Mouse (Mus musculus): ENCODE results near the gene Agap3.

The Agap3 gene

DNA sequence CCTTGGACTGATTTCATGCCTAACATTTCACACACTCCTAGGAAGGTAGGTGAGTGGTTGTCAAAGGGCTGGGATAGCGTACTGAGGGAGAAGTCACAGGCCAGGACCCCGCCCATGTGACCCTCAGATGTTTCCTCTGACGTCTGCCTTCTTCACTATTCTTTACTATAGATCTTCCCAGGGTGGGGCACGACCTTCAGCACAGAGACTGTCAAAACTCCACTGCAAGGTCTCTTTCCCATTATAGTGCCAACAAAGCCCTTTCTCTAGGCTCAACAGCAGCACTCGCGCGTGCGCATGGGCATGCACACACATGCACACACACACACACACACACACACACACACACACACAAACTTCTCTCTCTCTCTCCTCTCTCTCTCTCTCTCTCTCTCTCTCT, 71.8 kb downstream of the Agap3 start:
- DNase-seq (ENCODE audit: low spot score), result no peak

- no peak for DNase-seq (ENCODE audit: low spot score)
Measured at GRCm38 (mm10) chr5:24524522-24524921, 72.5 kb downstream of the Agap3 start.

DNA sequence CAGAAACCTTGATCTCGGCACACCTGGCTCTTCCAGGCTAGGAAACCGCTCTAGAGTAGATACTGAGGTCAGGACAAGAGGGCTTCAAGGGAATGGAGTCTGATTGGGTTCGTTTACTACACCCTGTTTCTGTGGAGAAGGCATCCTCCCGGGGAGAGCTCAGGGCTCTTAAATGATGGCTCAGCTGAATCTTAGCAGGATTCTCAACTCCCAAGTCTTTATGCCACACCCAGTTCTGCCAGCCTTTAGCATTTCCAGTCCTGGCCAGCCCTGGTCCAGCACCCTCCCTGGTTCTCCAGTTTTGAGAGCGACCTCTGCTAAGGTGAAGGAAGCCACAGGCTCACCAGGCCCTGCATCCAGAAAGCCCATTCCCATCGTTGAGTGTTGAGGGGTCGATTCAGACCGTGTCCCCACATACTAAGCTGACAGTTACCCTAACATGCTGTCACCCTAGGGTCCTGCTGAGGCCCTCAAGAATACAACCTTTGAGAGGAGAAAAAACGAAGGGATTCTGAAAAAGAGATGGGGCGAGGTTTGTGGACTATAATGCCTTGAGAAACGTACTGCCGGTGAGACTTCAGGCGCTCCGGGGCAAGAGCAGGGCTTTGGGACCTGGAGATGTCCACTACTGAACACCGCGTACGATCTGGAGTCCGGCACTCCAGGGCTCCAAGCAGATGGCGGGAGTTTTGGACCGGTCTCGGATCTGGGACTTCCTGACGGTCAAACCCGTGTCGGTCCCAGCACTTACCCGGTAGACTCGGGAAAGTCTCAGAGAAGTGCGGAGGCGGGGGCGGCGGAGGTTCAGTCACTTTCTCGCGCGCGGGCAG, 73.6 kb downstream of the Agap3 start:
- DNase-seq (ENCODE audit: low spot score), result no peak

GRCm38 (mm10) chr5:24526190-24526888, 74.4 kb downstream of the Agap3 start:
- DNase-seq (ENCODE audit: low spot score), result peak; percentile 45

DNA sequence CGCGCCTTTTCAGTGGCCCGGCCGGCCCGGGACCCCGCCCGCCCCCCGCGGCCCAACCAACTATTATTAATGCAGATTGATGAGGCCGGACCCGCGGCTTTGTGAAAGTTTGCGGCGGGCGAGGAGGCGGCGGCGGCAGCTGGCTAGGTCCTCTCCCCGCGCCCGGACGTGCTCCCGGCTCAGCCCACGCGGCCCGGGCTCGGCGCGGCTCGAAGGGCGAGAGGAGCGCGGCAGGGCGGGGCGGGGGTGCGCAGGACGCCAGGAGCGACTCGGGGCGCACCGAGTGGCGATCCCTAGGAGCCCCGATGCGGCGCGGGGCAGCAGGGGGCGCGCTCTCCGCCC, 74.9 kb downstream of the Agap3 start, which contains the start of gene Gbx1:
TSS of gene Gbx1 (minus strand) at position 314 of the 342 bp plus-strand sequence.
- DNase-seq (ENCODE audit: low spot score), result no peak

DNA sequence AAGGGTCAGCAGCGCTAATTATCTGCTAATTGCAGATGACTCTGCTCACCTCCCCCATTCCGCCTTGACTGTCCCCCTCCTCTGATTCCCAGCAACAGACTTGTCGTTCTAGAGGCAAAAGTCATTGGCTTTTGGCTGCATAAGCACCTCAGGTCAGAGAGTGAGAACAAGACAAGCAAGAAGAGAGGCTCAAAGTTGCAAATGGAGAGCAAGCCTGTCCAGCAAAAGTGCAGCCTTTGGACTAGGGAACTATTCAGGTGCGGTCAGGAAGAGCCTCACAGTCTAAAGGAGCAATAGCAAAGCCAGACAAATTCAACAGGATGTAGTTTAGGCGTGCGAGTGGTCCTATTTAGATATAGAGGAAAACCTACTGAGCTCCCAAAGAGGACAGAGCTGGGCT, 75.8 kb downstream of the Agap3 start:
- no peak for DNase-seq (ENCODE audit: low spot score)

- peak; percentile 96 for DNase-seq (ENCODE audit: low spot score)
Measured at GRCm38 (mm10) chr5:24530042-24530689, 78.2 kb downstream of the Agap3 start.

- DNase-seq (ENCODE audit: low spot score), result no peak
Measured at GRCm38 (mm10) chr5:24533391-24533790, 81.4 kb downstream of the Agap3 start.

GRCm38 (mm10) chr5:24534292-24534691, 82.3 kb downstream of the Agap3 start:
- DNase-seq (ENCODE audit: low spot score), result no peak

DNA sequence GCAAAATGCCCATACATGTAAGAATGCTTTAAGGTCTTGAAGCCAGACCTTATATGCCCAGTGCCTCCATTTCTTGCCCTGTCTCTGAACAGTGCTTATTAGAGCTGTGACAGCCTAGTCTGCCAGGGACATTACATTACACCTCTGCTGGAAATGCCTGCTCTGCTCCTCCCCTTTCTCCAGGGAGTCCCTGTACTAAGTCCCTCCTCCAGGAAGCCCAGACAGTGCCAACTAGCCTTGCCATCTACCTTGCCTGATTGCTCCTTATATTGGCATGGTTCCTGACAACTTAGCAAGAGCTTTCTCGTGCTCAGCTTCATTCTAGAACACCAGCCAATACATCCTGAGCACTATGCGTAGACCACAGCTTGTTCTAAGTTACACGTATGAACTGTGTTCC, 83.8 kb downstream of the Agap3 start:
- DNase-seq (ENCODE audit: low spot score), result no peak

- no peak for DNase-seq (ENCODE audit: low spot score)
Measured at GRCm38 (mm10) chr5:24536511-24536910, 84.5 kb downstream of the Agap3 start.

DNA sequence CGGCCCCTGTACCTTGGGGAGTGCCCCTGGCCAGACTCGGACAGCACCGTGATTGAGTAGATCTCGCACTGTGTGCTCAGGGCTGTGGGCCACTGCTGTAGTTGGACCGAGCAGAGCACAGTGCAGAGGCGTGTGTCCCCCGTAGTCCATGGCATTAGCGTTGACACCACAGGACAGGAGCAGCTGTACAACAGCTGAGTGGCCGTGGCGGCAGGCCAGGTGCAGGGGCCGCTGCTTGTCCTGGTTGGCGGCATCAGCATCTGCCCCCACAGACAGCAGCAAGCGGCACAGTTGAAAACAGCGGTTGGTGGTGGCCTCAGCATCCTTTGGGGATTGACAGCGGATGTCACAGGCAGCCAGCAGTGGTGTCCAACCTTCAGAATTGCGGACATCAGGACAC, 85.6 kb downstream of the Agap3 start:
- DNase-seq (ENCODE audit: low spot score), result no peak

DNA sequence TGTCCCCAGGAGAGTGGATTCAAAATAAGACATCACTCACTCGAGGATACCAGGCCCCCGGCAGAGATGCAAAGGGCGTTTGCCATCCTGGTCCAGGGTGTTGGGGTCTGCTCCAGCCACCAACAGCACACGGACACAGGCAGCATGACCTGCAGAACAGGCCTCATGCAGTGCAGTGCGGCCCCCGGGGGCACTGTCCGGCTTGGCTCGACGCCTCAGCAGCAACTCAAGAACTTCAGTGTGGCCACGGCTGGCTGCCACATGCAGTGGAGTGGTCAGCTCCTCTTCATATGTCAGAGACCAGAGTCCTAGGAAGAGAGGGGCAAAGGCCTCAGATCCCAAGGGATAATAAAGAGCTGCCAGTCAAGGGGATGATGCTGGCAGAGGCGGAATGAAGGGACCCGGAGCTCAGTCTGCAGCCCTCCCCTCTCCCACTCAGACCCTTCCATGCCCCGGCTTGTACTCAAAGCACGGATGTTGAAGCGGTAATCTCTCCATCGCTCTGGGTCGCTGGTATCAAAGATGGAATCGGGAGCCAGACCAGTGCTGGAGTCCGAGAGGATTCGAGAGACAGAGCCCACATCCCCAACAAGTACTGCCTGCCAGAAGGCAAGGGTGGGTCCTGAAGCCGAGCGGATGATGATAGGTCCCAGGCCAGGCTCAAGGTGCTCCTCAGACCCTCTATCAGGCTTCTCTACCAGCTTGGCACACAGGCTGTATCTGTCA, 87.8 kb downstream of the Agap3 start:
- DNase-seq (ENCODE audit: low spot score), result no peak

- DNase-seq (ENCODE audit: low spot score), result no peak
Measured at GRCm38 (mm10) chr5:24540387-24541143, 88.6 kb downstream of the Agap3 start, which contains the start of gene Asb10. Asb10 (minus strand) TSS chr5:24540978.

- DNase-seq (ENCODE audit: low spot score), result no peak
Measured at GRCm38 (mm10) chr5:24541144-24541569, 89.2 kb downstream of the Agap3 start.

DNA sequence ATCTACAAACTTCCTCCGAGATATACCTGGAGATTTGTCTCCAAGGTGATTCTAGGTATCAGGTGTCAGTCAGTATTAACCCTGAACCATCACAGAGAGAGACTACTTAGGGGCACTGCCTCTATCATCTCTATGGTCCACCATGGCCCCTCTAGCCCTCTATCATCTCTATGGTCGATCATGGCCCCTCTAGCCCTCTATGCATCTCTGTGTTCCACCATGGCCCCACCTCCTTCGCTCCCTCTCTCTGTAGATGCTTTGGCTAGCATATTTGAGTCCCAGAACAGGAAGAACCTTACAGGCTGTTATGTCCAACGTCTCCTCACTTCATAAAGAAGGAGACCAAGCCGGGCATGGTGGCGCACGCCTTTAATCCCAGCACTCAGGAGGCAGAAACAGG, 90.7 kb downstream of the Agap3 start:
- DNase-seq (ENCODE audit: low spot score), result no peak

- DNase-seq (ENCODE audit: low spot score), result peak; percentile 64
Measured at GRCm38 (mm10) chr5:24550598-24551316, 98.8 kb downstream of the Agap3 start.

DNA sequence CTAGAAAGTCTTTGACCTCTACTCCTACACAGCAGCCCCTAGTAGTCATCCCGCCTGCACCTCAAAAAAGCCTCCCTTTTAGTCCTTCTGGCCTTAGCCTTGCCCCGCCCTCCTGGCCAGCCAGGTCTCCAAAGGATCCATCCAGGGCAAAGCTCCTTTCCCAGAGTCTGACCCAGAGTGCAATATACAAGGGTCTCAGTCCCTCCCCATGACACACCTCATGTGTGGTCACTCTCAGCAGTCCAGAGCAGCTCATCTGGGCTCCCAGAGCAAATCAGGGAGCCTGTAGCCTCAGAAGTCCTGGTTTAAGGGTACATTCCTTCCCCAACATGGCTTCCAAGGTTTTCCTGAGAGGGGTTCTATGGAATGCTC, 99.3 kb downstream of the Agap3 start:
- DNase-seq (ENCODE audit: low spot score), result no peak
